Mouse (Mus musculus): ENCODE data around the gene Ppfia3.
"Not testable (repeated sequence)": the region's sequence is repeated elsewhere in the genome, so short reads cannot be mapped to it uniquely, and the experiment has no call there.

The Ppfia3 gene

GRCm38 (mm10) chr7:45386077-45386476 lies 19.3 kb upstream of the Ppfia3 start:
- no peak for DNase-seq (ENCODE audit: low spot score)

GRCm38 (mm10) chr7:45376057-45376456 lies 9.2 kb upstream of the Ppfia3 start:
- DNase-seq (ENCODE audit: low spot score), result no peak

GRCm38 (mm10) chr7:45374620-45375019 lies 7.8 kb upstream of the Ppfia3 start:
- DNase-seq (ENCODE audit: low spot score), result no peak

GRCm38 (mm10) chr7:45372371-45372770 lies 5.6 kb upstream of the Ppfia3 start:
- DNase-seq (ENCODE audit: low spot score), result no peak

GRCm38 (mm10) chr7:45370475-45371311 lies 3.9 kb upstream of the Ppfia3 start, which contains the start of gene Lin7b:
TSS of gene Lin7b (minus strand) at chr7:45370583.
- DNase-seq (ENCODE audit: low spot score), result peak; percentile 89

- no peak for DNase-seq (ENCODE audit: low spot score)
Measured at GRCm38 (mm10) chr7:45369836-45370474, 3.1 kb upstream of the Ppfia3 start.

- DNase-seq (ENCODE audit: low spot score), result no peak
Measured at GRCm38 (mm10) chr7:45369022-45369745, 2.4 kb upstream of the Ppfia3 start.

GRCm38 (mm10) chr7:45368178-45368577 lies 1.4 kb upstream of the Ppfia3 start:
- no peak for DNase-seq (ENCODE audit: low spot score)

- DNase-seq (ENCODE audit: low spot score), result peak; percentile 98
Measured at GRCm38 (mm10) chr7:45367020-45367880, 431 bp upstream of the Ppfia3 start.

- peak; percentile 69 for DNase-seq (ENCODE audit: low spot score)
Measured at GRCm38 (mm10) chr7:45365742-45366651, 822 bp downstream of the Ppfia3 start.

- no peak for DNase-seq (ENCODE audit: low spot score)
Measured at GRCm38 (mm10) chr7:45363983-45364382, 2.8 kb downstream of the Ppfia3 start.

- no peak for DNase-seq (ENCODE audit: low spot score)
Measured at GRCm38 (mm10) chr7:45362801-45363200, 4.0 kb downstream of the Ppfia3 start.

GRCm38 (mm10) chr7:45361243-45361804 lies 5.5 kb downstream of the Ppfia3 start:
- DNase-seq (ENCODE audit: low spot score), result peak; percentile 75

GRCm38 (mm10) chr7:45360404-45361125 lies 6.3 kb downstream of the Ppfia3 start:
- DNase-seq (ENCODE audit: low spot score), result no peak

GRCm38 (mm10) chr7:45359081-45359480 lies 7.7 kb downstream of the Ppfia3 start:
- not testable (repeated sequence) for DNase-seq (ENCODE audit: low spot score)

- no peak for DNase-seq (ENCODE audit: low spot score)
Measured at GRCm38 (mm10) chr7:45356087-45356486, 10.7 kb downstream of the Ppfia3 start.

GRCm38 (mm10) chr7:45355318-45356020 lies 11.3 kb downstream of the Ppfia3 start:
- DNase-seq (ENCODE audit: low spot score), result no peak

- DNase-seq (ENCODE audit: low spot score), result no peak
Measured at GRCm38 (mm10) chr7:45353041-45353440, 13.8 kb downstream of the Ppfia3 start.

- DNase-seq (ENCODE audit: low spot score), result no peak
Measured at GRCm38 (mm10) chr7:45346905-45347304, 19.9 kb downstream of the Ppfia3 start.

All from ovary, postnatal 36 days (tissue).